Mouse (Mus musculus) kidney, postnatal 4 days (tissue): Measurements from ENCODE around the gene Ebi3.

Experiments
- DNase-seq, 2 experiments: peaks; one replicate each; pipeline ENCODE4 v3.0.0; 2021; ENCODE audit warnings: mixed read lengths in 2 of 2

The Ebi3 gene

GRCm38 (mm10) chr17:55958918-55959728 is 6.7 kb downstream of the Ebi3 start, which contains the start of gene Yju2:
Gene Yju2 (plus strand): TSS chr17:55959099.
- DNase-seq = peak; percentile 92 to 95

GRCm38 (mm10) chr17:55959946-55960740 is 7.7 kb downstream of the Ebi3 start:
- DNase-seq = no peak

- peak in 1 of 2 experiments; percentile 0 for DNase-seq
These were observed 8.4 kb downstream of the Ebi3 start for GRCm38 (mm10) chr17:55960791-55961190.

- DNase-seq = peak in 1 of 2 experiments; percentile 1
These were observed 9.2 kb downstream of the Ebi3 start for GRCm38 (mm10) chr17:55961631-55962030.

- peak in 1 of 2 experiments; percentile 5 for DNase-seq
These were observed 10.7 kb downstream of the Ebi3 start for GRCm38 (mm10) chr17:55963171-55963570.

GRCm38 (mm10) chr17:55964496-55964895 is 12.1 kb downstream of the Ebi3 start:
- DNase-seq = no peak

- DNase-seq = no peak
These were observed 12.6 kb downstream of the Ebi3 start for GRCm38 (mm10) chr17:55964996-55965395.

GRCm38 (mm10) chr17:55967186-55967585 is 14.7 kb downstream of the Ebi3 start:
- DNase-seq = no peak

GRCm38 (mm10) chr17:55968210-55968609 is 15.8 kb downstream of the Ebi3 start:
- peak; percentile 42 to 61 for DNase-seq

- peak; percentile 72 to 80 for DNase-seq
These were observed 17.1 kb downstream of the Ebi3 start for GRCm38 (mm10) chr17:55969560-55969959.

GRCm38 (mm10) chr17:55969966-55970891 is 17.8 kb downstream of the Ebi3 start, which contains the start of gene Shd:
Gene Shd (plus strand): TSS chr17:55970467.
- peak; percentile 72 to 81 for DNase-seq

GRCm38 (mm10) chr17:55971453-55971852 is 19.0 kb downstream of the Ebi3 start:
- DNase-seq = peak in 1 of 2 experiments; percentile 17

GRCm38 (mm10) chr17:55976255-55976862 is 23.9 kb downstream of the Ebi3 start:
- DNase-seq = peak; percentile 89 to 91

- DNase-seq = no peak
These were observed 24.9 kb downstream of the Ebi3 start for GRCm38 (mm10) chr17:55977301-55977700.

GRCm38 (mm10) chr17:55986030-55986961 is 33.9 kb downstream of the Ebi3 start, which contains the start of gene Fsd1:
Gene Fsd1 (plus strand): TSS chr17:55986509.
- DNase-seq = peak; percentile 76 to 83

GRCm38 (mm10) chr17:55990278-55990898 is 37.9 kb downstream of the Ebi3 start:
- no peak for DNase-seq

- DNase-seq = peak in 1 of 2 experiments; percentile 50
These were observed 43.6 kb downstream of the Ebi3 start for GRCm38 (mm10) chr17:55996007-55996406.

GRCm38 (mm10) chr17:55999794-56000499 is 47.5 kb downstream of the Ebi3 start:
- no peak for DNase-seq

GRCm38 (mm10) chr17:56003000-56003399 is 50.6 kb downstream of the Ebi3 start:
- no peak for DNase-seq
